In genomic region chr1:92659392-92659791, GRCm38 (mm10) we compare ENCODE assay signal across 27 mouse cellular contexts. TPM values are rescaled to one million over a fixed set of nuclear protein-coding genes. Genes with fewer than 3 reads are reported as not detected.
"Had no signal": no experiment of that assay in that cellular context is flagged by ENCODE, and none has a peak within 500 bp of the region (broad histone marks: within the 10 kb centered on the region; RNA-seq: fewer than 3 reads in every experiment).

No protein-coding gene starts in this region.

- H3K27ac ChIP-seq: layer of hippocampus, adult 2 months; limb, embryonic 10.5 days; limb, embryonic 13.5 days; liver, embryonic 14.5 days; macrophage; midbrain, embryonic 12.5 days; midbrain, embryonic 15.5 days; neural tube, embryonic 12.5 days; neural tube, embryonic 15.5 days had no signal

- H3K4me3 ChIP-seq: layer of hippocampus, adult 2 months; limb, embryonic 10.5 days; limb, embryonic 13.5 days; midbrain, embryonic 12.5 days; midbrain, embryonic 15.5 days; neural tube, embryonic 12.5 days; neural tube, embryonic 15.5 days had no signal

- DNase-seq: kidney, adult 11 months; kidney, adult 9 months; kidney, postnatal 14 days; kidney, postnatal 4 days; layer of hippocampus, adult 9-11 months; liver, postnatal 0 days; lung, embryonic 14.5 days; right cerebral cortex, postnatal 25 days; spleen, adult 18-20 months; thymus, postnatal 25 days had no signal

- H3K36me3 ChIP-seq: limb, embryonic 10.5 days; limb, embryonic 13.5 days; midbrain, embryonic 12.5 days; midbrain, embryonic 15.5 days; neural tube, embryonic 12.5 days; neural tube, embryonic 15.5 days had no signal

- ATAC-seq: liver, postnatal 0 days; lung, postnatal 0 days; midbrain, embryonic 15.5 days had no signal

- H3K4me1 ChIP-seq: limb, embryonic 13.5 days; midbrain, embryonic 12.5 days; midbrain, embryonic 15.5 days; neural tube, embryonic 15.5 days had no signal

- H3K9me3 ChIP-seq: limb, embryonic 10.5 days; limb, embryonic 13.5 days; midbrain, embryonic 12.5 days; midbrain, embryonic 15.5 days; neural tube, embryonic 12.5 days; neural tube, embryonic 15.5 days had no signal

- H3K9ac ChIP-seq: limb, embryonic 13.5 days; liver, embryonic 14.5 days; liver, postnatal 0 days; lung, embryonic 14.5 days; midbrain, embryonic 12.5 days; midbrain, embryonic 15.5 days; neural tube, embryonic 12.5 days; neural tube, embryonic 15.5 days had no signal

- H3K27me3 ChIP-seq: midbrain, embryonic 12.5 days; midbrain, embryonic 15.5 days; neural tube, embryonic 12.5 days; neural tube, embryonic 15.5 days had no signal

RNA-seq across cellular contexts. Expression of gene Otos, which starts 10.8 kb away (rescaled TPM):
- total RNA-seq: left cerebral cortex, adult 18-20 months; left cerebral cortex, postnatal 25 days; liver, adult 2 months had no signal
- polyA plus RNA-seq: limb, embryonic 10.5 days; limb, embryonic 13.5 days; liver, adult 2 months; lung, embryonic 14.5 days; macrophage; midbrain, embryonic 12.5 days; neural tube, embryonic 12.5 days had no signal

RNA-seq across cellular contexts. Expression of gene Olfr12, which starts 41.8 kb away (rescaled TPM):
- total RNA-seq: left cerebral cortex, adult 18-20 months; left cerebral cortex, postnatal 25 days; liver, adult 2 months had no signal
- polyA plus RNA-seq: kidney, embryonic 16.5 days; limb, embryonic 10.5 days; limb, embryonic 13.5 days; liver, adult 2 months; liver, embryonic 14.5 days; liver, postnatal 0 days; lung, embryonic 14.5 days; lung, postnatal 0 days; macrophage; midbrain, embryonic 15.5 days; neural tube, embryonic 12.5 days; neural tube, embryonic 15.5 days; stomach, embryonic 16.5 days; thymus, postnatal 0 days had no signal

RNA-seq across cellular contexts. Expression of gene Olfr1410, which starts 53.8 kb away (rescaled TPM):
- total RNA-seq: layer of hippocampus, adult 2 months; layer of hippocampus, postnatal 25 days; left cerebral cortex, adult 18-20 months; left cerebral cortex, postnatal 25 days; liver, adult 2 months had no signal
- polyA plus RNA-seq: kidney, embryonic 16.5 days; limb, embryonic 10.5 days; limb, embryonic 13.5 days; liver, adult 2 months; liver, embryonic 14.5 days; liver, postnatal 0 days; lung, embryonic 14.5 days; lung, postnatal 0 days; macrophage; midbrain, embryonic 12.5 days; midbrain, embryonic 15.5 days; neural tube, embryonic 12.5 days; neural tube, embryonic 15.5 days; stomach, embryonic 16.5 days; thymus, postnatal 0 days had no signal
